Mouse (Mus musculus) lung, postnatal 0 days (tissue): ENCODE results near the gene 9930111J21Rik2.
"Not testable (repeated sequence)": the region's sequence is repeated elsewhere in the genome, so short reads cannot be mapped to it uniquely, and the experiment has no call there.

Experiments
- CTCF ChIP-seq: IDR thresholded peaks from 2 replicates; pipeline ENCODE4 v1.5.1; 2016; ENCODE audit warnings: antibody characterized with exemption, mild to moderate bottlenecking
- EP300 ChIP-seq: IDR thresholded peaks from 2 replicates; pipeline ENCODE4 v1.6.1; 2016; ENCODE audit warnings: antibody characterized with exemption, mild to moderate bottlenecking, control low read depth

GRCm38 (mm10) chr11:48994018-48994417 lies 57.0 kb downstream of the 9930111J21Rik2 start, which contains the start of gene Tgtp1:
- TF ChIP-seq EP300, CTCF: not testable (repeated sequence)
